Mouse (Mus musculus): ENCODE data around the gene Spink8. TPM values are rescaled to one million over a fixed set of nuclear protein-coding genes. Genes with fewer than 3 reads are reported as not detected.

Spink8 gene
- polyA plus RNA-seq, 1 experiment from 2014 or later: not detected

- Histone ChIP-seq H3K36me3 (peaks cover 9% of the 10 kb centered on the region; the same call in 1 of the 2 replicates), H3K4me3 (no peak overlapping the region), H3K27me3 (no peaks in the 10 kb centered on the region), H3K9ac (no peak overlapping the region), H3K27ac (no peak overlapping the region), H3K9me3 (replicated peaks) (no peaks in the 10 kb centered on the region), H3K4me1 (no peaks in the 10 kb centered on the region), H3K4me2 (replicated peaks) (no peak overlapping the region)
- ATAC-seq (ENCODE audit: low FRiP score): no peak
- WGBS: 78% methylated on average over 5 of the region's 5 CpGs
Observed at GRCm38 (mm10) chr9:109826181-109826580, 14.1 kb downstream of the Spink8 start.

DNA sequence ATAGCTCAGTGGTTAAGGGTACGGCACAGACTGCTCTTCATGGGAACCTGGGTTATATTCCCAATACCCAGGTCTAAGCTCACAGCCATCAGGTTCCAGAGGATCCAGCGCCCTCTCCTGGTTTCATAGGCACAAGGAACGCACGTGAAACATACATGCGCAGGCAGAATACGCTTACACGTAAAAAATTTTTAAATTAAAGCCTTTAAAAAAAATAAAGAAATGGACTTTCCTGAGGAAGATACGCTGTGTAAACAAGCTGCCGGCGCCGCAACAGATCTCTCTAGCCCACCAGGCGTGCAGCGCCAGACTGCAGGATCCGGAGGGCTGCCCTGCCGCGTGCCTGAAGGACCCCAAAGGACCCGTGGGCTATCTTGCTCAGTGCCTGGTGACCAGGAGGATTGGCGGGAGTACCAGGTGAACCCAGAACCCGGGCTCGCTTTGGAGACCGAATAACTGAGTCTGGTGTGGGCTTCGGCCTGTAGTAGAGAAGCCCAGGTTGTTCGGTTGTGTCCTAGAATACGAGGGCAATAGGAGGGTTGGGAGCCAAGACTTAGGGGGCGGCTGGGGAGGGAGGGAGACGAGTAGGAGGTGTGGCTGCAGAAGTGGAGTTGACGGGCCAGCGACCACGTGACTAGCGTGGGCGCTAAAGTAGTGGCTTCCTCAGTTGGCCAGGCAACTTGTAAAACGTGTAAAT is 20.5 kb downstream of the Spink8 start, which contains the start of gene Nme6:
TSS of gene Nme6 (plus strand) at position 359 of the 697 bp plus-strand sequence.
- H3K9ac ChIP-seq: peak within 1 kb of the TSS; percentile 60
- H3K4me1 ChIP-seq: peaks cover 8% of the 10 kb centered on the region
- H3K27me3 ChIP-seq: no peaks in the 10 kb centered on the region
- WGBS: under 1% methylated on average over 32 of the region's 32 CpGs
- peak within 1 kb of the TSS; percentile 61 for H3K4me2 ChIP-seq (replicated peaks)
- ATAC-seq (ENCODE audit: low FRiP score): peak; percentile 96
- H3K27ac ChIP-seq: peak within 1 kb of the TSS; percentile 63
- no peaks in the 10 kb centered on the region for H3K9me3 ChIP-seq (replicated peaks)
- H3K36me3 ChIP-seq: peaks cover 24% of the 10 kb centered on the region
- peak within 1 kb of the TSS; percentile 52 for H3K4me3 ChIP-seq

- Histone ChIP-seq H3K27ac (no peak overlapping the region), H3K4me3 (peak overlapping the region; percentile 52), H3K27me3 (no peaks in the 10 kb centered on the region), H3K36me3 (peaks cover 30% of the 10 kb centered on the region), H3K9ac (peak overlapping the region; percentile 60), H3K4me2 (replicated peaks) (peak overlapping the region; percentile 61), H3K9me3 (replicated peaks) (no peaks in the 10 kb centered on the region), H3K4me1 (peaks cover 8% of the 10 kb centered on the region)
- WGBS: 11% methylated on average over 6 of the region's 6 CpGs
- ATAC-seq (ENCODE audit: low FRiP score): peak; percentile 65
Observed at GRCm38 (mm10) chr9:109833088-109833412, 21.0 kb downstream of the Spink8 start.

DNA sequence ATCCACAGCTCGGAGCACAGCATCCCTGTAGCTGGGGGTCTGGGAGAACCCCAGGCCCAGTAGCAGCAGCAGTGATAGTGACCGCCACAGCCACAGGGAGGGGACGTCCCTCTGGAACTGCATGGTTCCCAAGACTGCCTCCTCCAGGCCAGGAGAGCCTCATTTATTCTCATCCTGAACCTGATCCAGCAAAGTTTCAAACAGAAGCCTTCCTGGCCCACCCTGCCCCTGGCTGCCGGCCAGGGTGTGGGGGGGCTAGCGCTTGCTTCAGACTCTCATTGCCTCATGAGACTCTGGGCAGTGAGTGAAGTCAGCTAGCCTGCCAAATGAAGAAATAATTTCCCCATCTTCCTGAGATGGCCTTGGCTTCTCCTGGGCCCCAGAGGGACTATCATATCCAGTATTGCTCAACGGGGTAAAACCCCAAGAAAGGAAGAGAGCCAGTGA is 37.3 kb downstream of the Spink8 start, which contains the start of gene Camp:
TSS of gene Camp (minus strand) at position 306 of the 447 bp plus-strand sequence.
- Histone ChIP-seq H3K4me1 (0 out of 2 replicates have a peak, but pooled peaks cover 3% of the 10 kb centered on the region), H3K27me3 (no peaks in the 10 kb centered on the region), H3K9ac (no peak within 1 kb of the TSS), H3K36me3 (0 out of 2 replicates have a peak, but pooled peaks cover 5% of the 10 kb centered on the region), H3K9me3 (replicated peaks) (no peaks in the 10 kb centered on the region), H3K4me3 (no peak within 1 kb of the TSS), H3K27ac (no peak within 1 kb of the TSS), H3K4me2 (replicated peaks) (no peak within 1 kb of the TSS)
- ATAC-seq (ENCODE audit: low FRiP score): no peak
- 79% methylated on average over 6 of the region's 6 CpGs for whole genome bisulfite sequencing

GRCm38 (mm10) chr9:109850099-109850498 is 38.0 kb downstream of the Spink8 start:
- H3K4me2 ChIP-seq (replicated peaks): no peak overlapping the region

GRCm38 (mm10) chr9:109854341-109854740 is 42.3 kb downstream of the Spink8 start:
- Histone ChIP-seq H3K4me2 (replicated peaks) (no peak overlapping the region), H3K36me3 (no peaks in the 10 kb centered on the region), H3K27ac (no peak overlapping the region), H3K9ac (no peak overlapping the region), H3K4me1 (no peaks in the 10 kb centered on the region), H3K9me3 (replicated peaks) (no peaks in the 10 kb centered on the region), H3K4me3 (no peak overlapping the region), H3K27me3 (no peaks in the 10 kb centered on the region)
- ATAC-seq (ENCODE audit: low FRiP score): no peak
- WGBS: 85% methylated on average over 2 of the region's 2 CpGs

More at GRCm38 (mm10) chr9:109850099-109850498, 38.0 kb downstream of the Spink8 start:
- ATAC-seq (ENCODE audit: low FRiP score): no peak
- Histone ChIP-seq H3K27ac (no peak overlapping the region), H3K27me3 (no peaks in the 10 kb centered on the region), H3K4me3 (no peak overlapping the region), H3K36me3 (0 out of 2 replicates have a peak, but pooled peaks cover 4% of the 10 kb centered on the region), H3K9me3 (replicated peaks) (no peaks in the 10 kb centered on the region), H3K9ac (no peak overlapping the region), H3K4me1 (0 out of 2 replicates have a peak, but pooled peaks cover 3% of the 10 kb centered on the region)
- WGBS: 92% methylated on average over 5 of the region's 5 CpGs

DNA sequence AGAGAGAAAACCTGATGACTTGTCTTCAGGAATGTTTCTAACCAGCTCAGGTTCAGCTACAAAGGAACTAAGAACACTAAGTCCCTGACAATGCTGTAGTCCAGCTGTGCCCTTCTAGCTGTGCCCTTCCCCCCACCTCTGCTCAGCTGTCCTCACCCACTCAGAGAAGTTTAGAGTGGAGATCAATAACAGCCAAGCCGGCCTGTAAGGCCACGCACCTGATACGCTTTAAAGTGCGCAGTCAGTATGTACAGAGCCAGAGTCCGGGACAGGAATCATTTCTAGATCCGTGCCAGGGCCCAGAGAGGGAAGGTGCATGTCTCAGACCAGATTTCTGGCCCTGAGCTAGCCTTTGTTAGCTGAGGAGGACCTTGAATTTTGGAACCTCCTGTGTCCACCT is 43.9 kb downstream of the Spink8 start:
- ATAC-seq (ENCODE audit: low FRiP score): no peak

GRCm38 (mm10) chr9:109862397-109863044 is 50.4 kb downstream of the Spink8 start:
- Histone ChIP-seq H3K4me1 (no peaks in the 10 kb centered on the region), H3K36me3 (no peaks in the 10 kb centered on the region), H3K9ac (no peak overlapping the region), H3K4me2 (replicated peaks) (peak overlapping the region; percentile 31), H3K4me3 (no peak overlapping the region), H3K9me3 (replicated peaks) (no peaks in the 10 kb centered on the region), H3K27ac (no peak overlapping the region), H3K27me3 (peaks cover 6% of the 10 kb centered on the region; the same call in 1 of the 2 replicates)
- ATAC-seq (ENCODE audit: low FRiP score): no peak
- 23% methylated on average over 20 of the region's 20 CpGs for WGBS

More for the DNA sequence above, 43.9 kb downstream of the Spink8 start:
- Histone ChIP-seq H3K4me2 (replicated peaks) (no peak overlapping the region), H3K4me1 (no peaks in the 10 kb centered on the region), H3K9ac (no peak overlapping the region), H3K36me3 (no peaks in the 10 kb centered on the region), H3K27ac (no peak overlapping the region), H3K27me3 (no peaks in the 10 kb centered on the region), H3K4me3 (no peak overlapping the region), H3K9me3 (replicated peaks) (no peaks in the 10 kb centered on the region)
- WGBS: 82% methylated on average over 6 of the region's 6 CpGs

- 73% methylated on average over 3 of the region's 3 CpGs for WGBS
- H3K27me3 ChIP-seq: peaks cover 6% of the 10 kb centered on the region; the same call in 1 of the 2 replicates
- ATAC-seq (ENCODE audit: low FRiP score): no peak
- H3K4me3 ChIP-seq: no peak overlapping the region
- no peak overlapping the region for H3K4me2 ChIP-seq (replicated peaks)
- no peaks in the 10 kb centered on the region for H3K9me3 ChIP-seq (replicated peaks)
- H3K4me1 ChIP-seq: no peaks in the 10 kb centered on the region
- H3K9ac ChIP-seq: no peak overlapping the region
- H3K36me3 ChIP-seq: no peaks in the 10 kb centered on the region
- H3K27ac ChIP-seq: no peak overlapping the region
Observed at GRCm38 (mm10) chr9:109863085-109863484, 51.0 kb downstream of the Spink8 start.

DNA sequence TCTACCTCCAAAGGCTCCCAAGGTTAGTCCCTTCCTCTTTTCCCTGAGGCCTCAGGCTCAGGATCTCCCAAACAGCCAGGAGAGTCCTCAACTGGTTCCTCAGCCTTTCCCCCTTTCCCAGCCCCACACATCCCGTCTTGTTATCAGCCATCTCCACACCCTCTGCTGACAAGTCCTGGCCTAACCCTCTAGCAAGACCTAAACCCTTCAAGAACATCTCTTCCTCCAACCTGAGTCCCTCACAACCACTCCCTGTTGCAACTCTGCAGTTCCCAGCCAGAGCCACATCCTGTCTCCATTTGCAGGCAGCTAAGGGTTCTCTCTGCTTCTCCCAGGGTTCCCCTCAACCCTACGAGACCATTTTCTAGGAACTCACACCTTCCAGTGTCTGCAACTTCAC is 54.1 kb downstream of the Spink8 start:
- Histone ChIP-seq H3K4me1 (no peaks in the 10 kb centered on the region), H3K4me2 (replicated peaks) (no peak overlapping the region), H3K9ac (no peak overlapping the region), H3K36me3 (no peaks in the 10 kb centered on the region), H3K9me3 (replicated peaks) (no peaks in the 10 kb centered on the region), H3K27me3 (peaks cover 6% of the 10 kb centered on the region; the same call in 1 of the 2 replicates), H3K4me3 (no peak overlapping the region), H3K27ac (no peak overlapping the region)
- no peak for ATAC-seq (ENCODE audit: low FRiP score)
- WGBS: 70% methylated on average over 2 of the region's 2 CpGs

- Histone ChIP-seq H3K36me3 (no peaks in the 10 kb centered on the region), H3K9ac (no peak overlapping the region), H3K4me3 (no peak overlapping the region), H3K27ac (no peak overlapping the region), H3K4me1 (no peaks in the 10 kb centered on the region), H3K4me2 (replicated peaks) (no peak overlapping the region), H3K27me3 (no peaks in the 10 kb centered on the region), H3K9me3 (replicated peaks) (no peaks in the 10 kb centered on the region)
- 48% methylated on average over 6 of the region's 6 CpGs for WGBS
- ATAC-seq (ENCODE audit: low FRiP score): no peak
Observed at GRCm38 (mm10) chr9:109870983-109871572, 59.0 kb downstream of the Spink8 start.
